Mouse (Mus musculus) ES-E14 (cell line): ENCODE measurements around the gene Slc24a4. TPM values are rescaled to one million over a fixed set of nuclear protein-coding genes. Genes with fewer than 3 reads are reported as not detected.

Experiments
- DNase-seq: peaks from one replicate; pipeline ENCODE4 v3.0.0-alpha.2; 2013; ENCODE audit warnings: low read depth, low spot score
- H3K27ac ChIP-seq: 2 replicates; pipeline ENCODE4 v1.5.1; 2012; ENCODE audit warnings: low read depth, mild to moderate bottlenecking, low read length, moderate library complexity, mixed read lengths; ENCODE audit not compliant: poor library complexity, insufficient read depth, severe bottlenecking
- H3K36me3 ChIP-seq: 2 replicates; pipeline ENCODE4 v1.6.1; 2012; ENCODE audit warnings: mild to moderate bottlenecking, low read length, moderate library complexity, mixed read lengths; ENCODE audit not compliant: control insufficient read depth, poor library complexity, insufficient read depth, severe bottlenecking
- H3K4me1 ChIP-seq, 2 experiments: fragments of 150-350 bp in 1 of 2; sonication (generic) in 1 of 2; 2 replicates each; pipeline ENCODE4 v1.6.1; 2012; ENCODE audit warnings: low read length in 2 of 2, mild to moderate bottlenecking in 1 of 2, mixed read lengths in 1 of 2; ENCODE audit not compliant: control insufficient read depth in 2 of 2, insufficient read depth in 2 of 2, poor library complexity in 1 of 2
- H3K4me3 ChIP-seq, 2 experiments: fragments of 150-350 bp in 1 of 2; sonication (generic) in 1 of 2; 2 replicates each; pipeline ENCODE4 v1.5.1; 2012; ENCODE audit warnings: low read length in 2 of 2, low read depth in 1 of 2, mild to moderate bottlenecking in 1 of 2, mixed read lengths in 1 of 2; ENCODE audit not compliant: insufficient read depth in 1 of 2, poor library complexity in 1 of 2, severe bottlenecking in 1 of 2
- H3K9ac ChIP-seq: 2 replicates; pipeline ENCODE4 v1.6.1; 2012; ENCODE audit warnings: low read depth, mild to moderate bottlenecking, low read length, mixed read lengths; ENCODE audit not compliant: poor library complexity, insufficient read depth, severe bottlenecking
- H3K9me3 ChIP-seq: fragments of 150-350 bp; sonication (generic); 2 replicates; pipeline ENCODE4 v1.6.1; 2012; ENCODE audit warnings: low read depth, mild to moderate bottlenecking, low read length; ENCODE audit not compliant: control insufficient read depth, insufficient read depth
- CHD2 ChIP-seq: IDR thresholded peaks from 2 replicates; pipeline ENCODE4 v1.6.1; 2014; ENCODE audit warnings: mild to moderate bottlenecking, low read depth, low read length, inconsistent platforms
- HCFC1 ChIP-seq: IDR thresholded peaks from 2 replicates; pipeline ENCODE4 v1.6.1; 2012; ENCODE audit warnings: low read length, inconsistent platforms, borderline replicate concordance; ENCODE audit not compliant: insufficient read depth
- MAFK ChIP-seq: IDR thresholded peaks from 2 replicates; pipeline ENCODE4 v1.6.1; 2014; ENCODE audit warnings: mild to moderate bottlenecking, low read depth, low read length, inconsistent platforms; ENCODE audit not compliant: insufficient read depth
- ZC3H11A ChIP-seq: IDR thresholded peaks from 2 replicates; pipeline ENCODE4 v1.6.1; 2012; ENCODE audit warnings: low read depth, mild to moderate bottlenecking, inconsistent platforms, low read length, borderline replicate concordance
- ZNF384 ChIP-seq: IDR thresholded peaks from 2 replicates; pipeline ENCODE4 v1.6.1; 2012; ENCODE audit warnings: low read depth, low read length, inconsistent platforms
- in situ Hi-C, 2 experiments: fragments of 600-800 bp; cut with MboI; formaldehyde crosslinking; loops; one replicate each; pipeline ENCODE4 v1.15.1; 2025; ENCODE audit warnings: low sequenced_read_pairs in 2 of 2, inconsistent platforms in 1 of 2; ENCODE audit not compliant: unreplicated experiment in 2 of 2
- total RNA-seq: library from RNA; depleted of rRNA; stranded (reverse); fragments of 300-350 nt; gene quantifications from 2 replicates; pipeline ENCODE4 v1.2.3, GENCODE M21; 2012

The Slc24a4 gene
- total RNA-seq, 1 experiment: 0.27 TPM

GRCm38 (mm10) chr12:102129508-102130030, 1.0 kb downstream of the Slc24a4 start:
- Histone ChIP-seq H3K27ac (no peak overlapping the region), H3K4me1 (no peaks in the 10 kb centered on the region), H3K4me3 (peak overlapping the region; percentile 54 to 63; a peak in 3 of 4 replicates), H3K9ac (no peak overlapping the region), H3K9me3 (no peaks in the 10 kb centered on the region), H3K36me3 (no peaks in the 10 kb centered on the region)
- in situ Hi-C loops: no loop called here
- peak; percentile 4 for DNase-seq
- TF ChIP-seq MAFK (no peak), CHD2 (no peak), HCFC1 (no peak), ZNF384 (no peak), ZC3H11A (no peak)

- no peak for DNase-seq
- Histone ChIP-seq H3K27ac (no peak overlapping the region), H3K4me1 (no peaks in the 10 kb centered on the region), H3K9ac (no peak overlapping the region), H3K4me3 (no peak overlapping the region), H3K9me3 (no peaks in the 10 kb centered on the region), H3K36me3 (no peaks in the 10 kb centered on the region)
- in situ Hi-C loops: no loop called here
- TF ChIP-seq HCFC1: no peak
- no peak for TF ChIP-seq CHD2
- TF ChIP-seq ZNF384: no peak
- no peak for TF ChIP-seq ZC3H11A
- no peak for TF ChIP-seq MAFK
These were observed 11.2 kb downstream of the Slc24a4 start for GRCm38 (mm10) chr12:102139710-102140109.

- Histone ChIP-seq H3K4me3 (no peak overlapping the region), H3K9ac (no peak overlapping the region), H3K27ac (no peak overlapping the region), H3K9me3 (no peaks in the 10 kb centered on the region), H3K36me3 (no peaks in the 10 kb centered on the region), H3K4me1 (no peaks in the 10 kb centered on the region)
- no peak for TF ChIP-seq HCFC1
- TF ChIP-seq CHD2: no peak
- TF ChIP-seq MAFK: no peak
- no peak for TF ChIP-seq ZNF384
- no peak for TF ChIP-seq ZC3H11A
- in situ Hi-C loops: no loop called here
- no peak for DNase-seq
These were observed 12.8 kb downstream of the Slc24a4 start for GRCm38 (mm10) chr12:102141330-102141729.

- no peak overlapping the region for H3K9ac ChIP-seq
- H3K9me3 ChIP-seq: no peaks in the 10 kb centered on the region
- TF ChIP-seq MAFK (no peak), HCFC1 (no peak), ZNF384 (no peak), ZC3H11A (no peak), CHD2 (no peak)
- in situ Hi-C loops: no loop called here
- no peaks in the 10 kb centered on the region for H3K36me3 ChIP-seq
- no peak for DNase-seq
- no peak overlapping the region for H3K27ac ChIP-seq
- no peak overlapping the region for H3K4me3 ChIP-seq
- H3K4me1 ChIP-seq: no peaks in the 10 kb centered on the region
These were observed 19.1 kb downstream of the Slc24a4 start for GRCm38 (mm10) chr12:102147678-102148077.

- H3K9ac ChIP-seq: no peak overlapping the region
- no peaks in the 10 kb centered on the region for H3K4me1 ChIP-seq
- no peak overlapping the region for H3K4me3 ChIP-seq
- no peaks in the 10 kb centered on the region for H3K9me3 ChIP-seq
- H3K36me3 ChIP-seq: no peaks in the 10 kb centered on the region
- in situ Hi-C loops: no loop called here
- no peak for DNase-seq
- TF ChIP-seq ZC3H11A: 0 out of 2 replicates have a peak, but pooled peaks have one; percentile 13
- TF ChIP-seq MAFK: no peak
- TF ChIP-seq ZNF384: no peak
- TF ChIP-seq HCFC1: no peak
- no peak overlapping the region for H3K27ac ChIP-seq
These were observed 20.2 kb downstream of the Slc24a4 start for GRCm38 (mm10) chr12:102148746-102149145.
